Mouse (Mus musculus): ENCODE data around the gene Trmt2a.

DNA sequence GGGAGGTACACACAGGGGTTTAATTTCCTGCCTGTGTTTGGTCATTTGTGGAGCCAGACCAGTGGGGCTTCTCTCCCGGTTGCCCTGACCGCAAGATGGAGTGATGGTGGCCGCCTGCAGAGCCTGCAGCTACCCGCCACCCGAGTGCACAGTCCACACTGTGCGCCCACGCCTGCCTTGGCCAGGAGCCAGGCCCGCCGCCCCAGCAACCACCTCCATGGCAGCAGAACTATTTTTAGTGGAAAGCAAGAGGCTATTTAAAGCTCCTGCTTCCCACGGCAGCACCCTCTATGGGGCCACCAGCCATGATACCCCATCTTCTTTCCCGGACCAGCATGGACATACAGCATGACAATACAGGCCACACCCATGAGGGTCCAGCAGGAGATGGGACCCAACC is 18.9 kb upstream of the Trmt2a start:
- no peak for TF ChIP-seq EP300 (optimal IDR thresholded peaks at IDR 0.05)
- TF ChIP-seq CTCF (IDR thresholded peaks at IDR 0.05; ENCODE audit: low read depth), result no peak

Data from stomach, postnatal 0 days (tissue).